Mouse (Mus musculus) embryo, embryonic 11 days (tissue): ENCODE measurements around the gene Adh6b.
"Not testable (repeated sequence)": the region's sequence is repeated elsewhere in the genome, so short reads cannot be mapped to it uniquely, and the experiment has no call there.

Experiments used
- DNase-seq: peaks from one replicate; pipeline ENCODE4 v3.0.0-alpha.2; 2015

The Adh6b gene

GRCm38 (mm10) chr3:138362920-138363319 is 21.3 kb downstream of the Adh6b start:
- no peak for DNase-seq

GRCm38 (mm10) chr3:138366181-138366580 is 24.6 kb downstream of the Adh6b start:
- no peak for DNase-seq

- no peak for DNase-seq
Measured at GRCm38 (mm10) chr3:138369546-138369945, 28.0 kb downstream of the Adh6b start.

- not testable (repeated sequence) for DNase-seq
Measured at GRCm38 (mm10) chr3:138370289-138370688, 28.7 kb downstream of the Adh6b start.

GRCm38 (mm10) chr3:138373920-138374319 is 32.3 kb downstream of the Adh6b start:
- DNase-seq, result peak; percentile 6

- no peak for DNase-seq
Measured at GRCm38 (mm10) chr3:138375148-138375547, 33.6 kb downstream of the Adh6b start.

- peak; percentile 46 for DNase-seq
Measured at GRCm38 (mm10) chr3:138381133-138381532, 39.6 kb downstream of the Adh6b start.

- no peak for DNase-seq
Measured at GRCm38 (mm10) chr3:138387155-138387554, 45.6 kb downstream of the Adh6b start.

GRCm38 (mm10) chr3:138404872-138405271 is 63.3 kb downstream of the Adh6b start:
- no peak for DNase-seq

GRCm38 (mm10) chr3:138405341-138405740 is 63.8 kb downstream of the Adh6b start:
- peak; percentile 60 for DNase-seq

- DNase-seq, result no peak
Measured at GRCm38 (mm10) chr3:138405840-138406239, 64.3 kb downstream of the Adh6b start.

GRCm38 (mm10) chr3:138407920-138408319 is 66.3 kb downstream of the Adh6b start:
- DNase-seq, result no peak
